Mouse (Mus musculus) midbrain, postnatal 0 days (tissue): ENCODE results near the gene Slc10a7. TPM values are rescaled to one million over a fixed set of nuclear protein-coding genes. Genes with fewer than 3 reads are reported as not detected.

Source experiments
- ATAC-seq: fragments of 200-750 bp; cut with Nextera tagmentation; 2 replicates; pipeline ENCODE4 v1.8.0; 2017; ENCODE audit warnings: moderate number of reproducible peaks, mild to moderate bottlenecking, moderate TSS enrichment, moderate library complexity; ENCODE audit not compliant: low FRiP score
- DNase-seq: peaks from one replicate; pipeline ENCODE4 v3.0.0-alpha.2; 2015; ENCODE audit warnings: low spot score
- H3K27ac ChIP-seq: fragments of 300-500 bp; sonication (generic); 2 replicates; pipeline ENCODE4 v1.5.1; 2014; ENCODE audit warnings: low read depth, mild to moderate bottlenecking, low read length, mixed read lengths
- H3K27me3 ChIP-seq: fragments of 300-500 bp; sonication (generic); 2 replicates; pipeline ENCODE4 v1.6.1; 2014; ENCODE audit warnings: low read length, control low read depth, mixed read lengths; ENCODE audit not compliant: insufficient read depth
- H3K36me3 ChIP-seq: fragments of 300-500 bp; sonication (generic); 2 replicates; pipeline ENCODE4 v1.6.1; 2014; ENCODE audit warnings: low read length, control low read depth, mixed read lengths; ENCODE audit not compliant: insufficient read depth
- H3K4me1 ChIP-seq: fragments of 300-500 bp; sonication (generic); 2 replicates; pipeline ENCODE4 v1.6.1; 2014; ENCODE audit warnings: mild to moderate bottlenecking, control low read depth, antibody characterized with exemption, low read length, mixed read lengths; ENCODE audit not compliant: insufficient read depth
- H3K4me2 ChIP-seq: fragments of 300-500 bp; sonication (generic); 2 replicates; pipeline ENCODE4 v1.6.1; 2014; ENCODE audit warnings: low read depth, mild to moderate bottlenecking, low read length, mixed read lengths; ENCODE audit not compliant: poor library complexity, severe bottlenecking
- H3K4me3 ChIP-seq: fragments of 300-500 bp; sonication (generic); 2 replicates; pipeline ENCODE4 v1.5.1; 2014; ENCODE audit warnings: low read depth, mild to moderate bottlenecking, low read length, moderate library complexity
- H3K9ac ChIP-seq: fragments of 300-500 bp; sonication (generic); replicated peaks from 2 replicates; pipeline ENCODE4 v1.6.1; 2014; ENCODE audit warnings: mild to moderate bottlenecking, low read length, moderate library complexity, mixed read lengths; ENCODE audit not compliant: poor library complexity, severe bottlenecking
- H3K9me3 ChIP-seq: fragments of 300-500 bp; sonication (generic); 2 replicates; pipeline ENCODE4 v1.6.1; 2016; ENCODE audit warnings: low read length, control low read depth
- CTCF ChIP-seq: IDR thresholded peaks from 2 replicates; pipeline ENCODE4 v1.5.1; 2016; ENCODE audit warnings: antibody characterized with exemption, mild to moderate bottlenecking
- WGBS: fragments of 180-500 bp; shearing (Covaris S2); extraction: QIAGEN DNeasy Blood & Tissue Kit; methylation state at CpG from one replicate; pipeline ENCODE4 v1.1.7; 2014; 5-methylcytosine and 5-hydroxymethylcytosine counted together
- polyA plus RNA-seq: library from polyadenylated mRNA; unstranded; fragments of >200 nt; fragmentation: Nextera tagmentation; extraction: Ambion mirVana; gene quantifications from 2 replicates; pipeline ENCODE4 v1.2.1, GENCODE M21; 2015
- total RNA-seq: library from RNA; depleted of rRNA; stranded (reverse); fragments of >200 nt; gene quantifications from 2 replicates; pipeline ENCODE4 v1.2.3, GENCODE M21; 2014

Slc10a7 gene
- total and polyA plus RNA-seq, 2 experiments from 2014 or later = 7.7 to 14.9 TPM

- ATAC-seq (peak; percentile 69), DNase-seq (peak; percentile 63)
- H3K4me1 ChIP-seq = no peaks in the 10 kb centered on the region
- 27% methylated on average over 3 of the region's 3 CpGs for whole genome bisulfite sequencing
- no peak overlapping the region for H3K4me2 ChIP-seq
- no peaks in the 10 kb centered on the region for H3K27me3 ChIP-seq
- no peaks in the 10 kb centered on the region for H3K36me3 ChIP-seq
- H3K9me3 ChIP-seq = no peaks in the 10 kb centered on the region
- H3K27ac ChIP-seq = no peak overlapping the region
- H3K9ac ChIP-seq = no peak overlapping the region
- H3K4me3 ChIP-seq = no peak overlapping the region
- TF ChIP-seq CTCF = no peak
Observed at GRCm38 (mm10) chr8:78598237-78598636, 89.1 kb downstream of the Slc10a7 start.

GRCm38 (mm10) chr8:78603084-78603483 lies 93.9 kb downstream of the Slc10a7 start:
- H3K36me3 ChIP-seq = no peaks in the 10 kb centered on the region
- 97% methylated on average over 5 of the region's 5 CpGs for WGBS
- H3K9ac ChIP-seq = no peak overlapping the region
- no peak for TF ChIP-seq CTCF
- no peaks in the 10 kb centered on the region for H3K9me3 ChIP-seq
- H3K4me1 ChIP-seq = no peaks in the 10 kb centered on the region
- no peaks in the 10 kb centered on the region for H3K27me3 ChIP-seq
- no peak overlapping the region for H3K27ac ChIP-seq
- no peak for ATAC-seq
- H3K4me3 ChIP-seq = no peak overlapping the region
- DNase-seq = no peak
- no peak overlapping the region for H3K4me2 ChIP-seq

DNA sequence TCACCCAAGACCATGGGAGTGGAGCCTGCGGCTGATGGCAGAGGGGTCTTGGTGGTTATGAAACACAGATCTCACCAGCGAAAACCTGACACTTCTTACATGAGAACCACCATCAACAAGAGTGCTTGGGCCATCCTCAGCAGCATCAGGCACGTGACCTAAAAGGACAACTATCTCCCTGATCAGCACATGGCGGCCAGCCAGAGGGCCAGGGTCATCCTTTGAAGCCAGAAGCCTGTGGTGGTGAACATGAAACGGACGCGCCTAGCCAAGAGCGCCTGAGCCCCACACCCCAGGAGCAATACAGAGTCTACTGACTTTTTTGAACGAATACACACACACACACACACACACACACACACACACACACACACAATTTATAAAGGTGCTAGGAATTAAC lies 95.3 kb downstream of the Slc10a7 start:
- DNase-seq (no peak), ATAC-seq (no peak)
- Histone ChIP-seq H3K27me3 (no peaks in the 10 kb centered on the region), H3K9ac (no peak overlapping the region), H3K9me3 (no peaks in the 10 kb centered on the region), H3K4me1 (no peaks in the 10 kb centered on the region), H3K4me3 (no peak overlapping the region), H3K27ac (no peak overlapping the region), H3K36me3 (no peaks in the 10 kb centered on the region), H3K4me2 (no peak overlapping the region)
- no peak for TF ChIP-seq CTCF
- WGBS = 94% methylated on average over 9 of the region's 9 CpGs

DNA sequence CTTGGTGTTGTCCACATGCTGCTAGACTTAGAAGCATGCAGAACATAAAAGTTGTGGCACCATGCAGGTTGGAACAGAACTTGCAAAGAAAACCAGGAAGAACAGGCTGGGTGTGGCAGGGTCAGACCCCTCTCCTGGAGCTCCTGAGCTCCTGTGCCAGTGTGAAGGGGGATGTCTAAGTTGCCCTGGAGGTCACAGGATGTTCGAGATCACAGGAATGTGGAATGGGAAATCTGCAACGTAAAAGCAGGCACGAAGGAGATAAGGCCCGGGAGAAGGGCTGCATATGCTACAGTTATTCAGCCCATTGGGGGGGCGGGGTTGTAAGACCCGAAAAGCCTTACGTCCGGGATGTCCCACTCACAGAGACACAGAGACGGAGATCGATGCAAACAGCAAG lies 100.2 kb downstream of the Slc10a7 start:
- H3K4me1 ChIP-seq = no peaks in the 10 kb centered on the region
- no peak for ATAC-seq
- H3K27me3 ChIP-seq = no peaks in the 10 kb centered on the region
- no peak overlapping the region for H3K9ac ChIP-seq
- 96% methylated on average over 10 of the region's 10 CpGs for WGBS
- H3K4me3 ChIP-seq = no peak overlapping the region
- DNase-seq = no peak
- H3K4me2 ChIP-seq = no peak overlapping the region
- H3K36me3 ChIP-seq = no peaks in the 10 kb centered on the region
- H3K9me3 ChIP-seq = no peaks in the 10 kb centered on the region
- TF ChIP-seq CTCF = no peak
- no peak overlapping the region for H3K27ac ChIP-seq

DNA sequence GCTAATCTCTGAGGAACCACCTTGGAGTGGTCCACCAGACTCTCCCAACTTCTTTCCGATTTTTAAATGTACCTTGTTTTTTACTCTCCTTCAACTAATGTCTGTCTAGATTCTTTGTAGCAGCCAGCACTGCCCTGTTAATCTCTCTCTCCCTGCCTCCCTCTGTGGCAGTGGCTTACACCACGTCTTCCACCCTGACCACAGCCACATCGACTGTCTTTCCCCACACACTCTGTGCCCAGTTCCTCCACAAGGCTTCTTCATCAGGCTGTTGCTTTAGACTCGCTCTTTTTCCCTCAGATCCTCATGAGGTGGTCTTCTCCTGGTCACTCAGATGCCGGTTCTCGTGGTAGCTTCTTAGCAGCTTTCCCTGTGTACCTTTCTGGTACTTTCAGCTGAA lies 101.9 kb downstream of the Slc10a7 start:
- H3K4me3 ChIP-seq = no peak overlapping the region
- ATAC-seq (no peak), DNase-seq (no peak)
- no peaks in the 10 kb centered on the region for H3K36me3 ChIP-seq
- H3K4me2 ChIP-seq = no peak overlapping the region
- no peak for TF ChIP-seq CTCF
- H3K9me3 ChIP-seq = no peaks in the 10 kb centered on the region
- no peaks in the 10 kb centered on the region for H3K27me3 ChIP-seq
- WGBS = 90% methylated on average over 6 of the region's 6 CpGs
- H3K27ac ChIP-seq = no peak overlapping the region
- H3K4me1 ChIP-seq = no peaks in the 10 kb centered on the region
- H3K9ac ChIP-seq = no peak overlapping the region

DNA sequence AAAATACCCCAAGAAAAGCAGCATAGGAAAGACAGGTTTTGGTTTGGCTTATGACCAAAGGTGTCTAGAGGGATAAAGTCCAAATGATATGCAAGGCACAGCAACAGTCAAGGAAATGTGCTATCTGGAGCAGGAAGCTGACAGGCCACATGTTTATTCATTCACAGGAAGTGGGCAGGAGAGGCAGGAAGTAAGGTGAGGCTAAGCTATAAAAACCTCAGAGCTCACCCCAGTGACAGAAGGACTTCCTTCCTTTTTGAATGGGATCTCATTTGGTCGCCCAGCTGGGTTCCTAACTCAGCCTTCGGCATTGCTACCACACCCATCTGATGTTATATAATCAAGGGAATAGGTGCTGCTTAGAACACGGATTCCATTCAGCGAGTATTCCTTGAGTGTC lies 113.2 kb downstream of the Slc10a7 start:
- DNase-seq = no peak
- TF ChIP-seq CTCF = no peak
- Histone ChIP-seq H3K4me2 (no peak overlapping the region), H3K36me3 (no peaks in the 10 kb centered on the region), H3K4me3 (no peak overlapping the region), H3K27ac (no peak overlapping the region), H3K9ac (no peak overlapping the region), H3K9me3 (no peaks in the 10 kb centered on the region), H3K4me1 (no peaks in the 10 kb centered on the region), H3K27me3 (no peaks in the 10 kb centered on the region)
- ATAC-seq = no peak
- 89% methylated on average over 4 of the region's 4 CpGs for WGBS

DNA sequence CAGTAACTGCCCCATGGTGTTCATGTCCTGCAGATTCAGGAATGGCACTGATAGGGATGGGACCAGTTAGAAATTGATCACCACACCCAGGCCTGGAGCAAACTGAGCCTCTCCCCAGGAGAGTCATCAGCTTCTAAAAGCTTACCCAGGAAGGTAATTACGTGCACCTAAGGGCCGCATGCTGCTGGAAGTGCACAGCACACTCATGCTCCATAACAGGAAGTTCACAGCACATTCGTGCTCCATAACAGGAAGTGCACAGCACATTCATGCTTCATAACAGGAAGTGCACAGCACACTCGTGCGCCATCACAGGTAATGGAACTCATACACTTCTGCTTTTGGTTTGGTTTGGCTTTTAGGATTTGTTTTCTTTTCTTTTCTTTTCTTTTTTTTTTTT lies 114.8 kb downstream of the Slc10a7 start:
- Histone ChIP-seq H3K4me1 (no peaks in the 10 kb centered on the region), H3K27me3 (no peaks in the 10 kb centered on the region), H3K4me2 (no peak overlapping the region), H3K4me3 (no peak overlapping the region), H3K9me3 (no peaks in the 10 kb centered on the region), H3K36me3 (no peaks in the 10 kb centered on the region), H3K9ac (no peak overlapping the region), H3K27ac (no peak overlapping the region)
- 88% methylated on average over 5 of the region's 5 CpGs for WGBS
- ATAC-seq (no peak), DNase-seq (no peak)
- no peak for TF ChIP-seq CTCF
